Mouse (Mus musculus) liver, embryonic 13.5 days (tissue): ENCODE results near the gene Irak3. TPM values are rescaled to one million over a fixed set of nuclear protein-coding genes. Genes with fewer than 3 reads are reported as not detected.

Source experiments
- ATAC-seq: fragments of 200-750 bp; cut with Nextera tagmentation; 2 replicates; pipeline ENCODE4 v1.8.0; 2017; ENCODE audit warnings: low read depth, mild to moderate bottlenecking, moderate number of reproducible peaks, moderate library complexity
- DNase-seq: peaks from one replicate; pipeline ENCODE4 v3.0.0; 2022
- H3K27ac ChIP-seq: fragments of 300-500 bp; sonication (generic); 2 replicates; pipeline ENCODE4 v1.5.1; 2015; ENCODE audit warnings: moderate library complexity, mild to moderate bottlenecking, inconsistent platforms
- H3K27me3 ChIP-seq: fragments of 300-500 bp; sonication (generic); 2 replicates; pipeline ENCODE4 v1.6.1; 2015; ENCODE audit warnings: mild to moderate bottlenecking, inconsistent platforms
- H3K36me3 ChIP-seq: fragments of 300-500 bp; sonication (generic); 2 replicates; pipeline ENCODE4 v1.6.1; 2015; ENCODE audit warnings: mild to moderate bottlenecking, inconsistent platforms
- H3K4me1 ChIP-seq: fragments of 300-500 bp; sonication (generic); replicated peaks from 2 replicates; pipeline ENCODE4 v1.6.1; 2015; ENCODE audit warnings: inconsistent platforms
- H3K4me2 ChIP-seq: fragments of 300-500 bp; sonication (generic); 2 replicates; pipeline ENCODE4 v1.6.1; 2015; ENCODE audit warnings: inconsistent platforms, mild to moderate bottlenecking, moderate library complexity
- H3K4me3 ChIP-seq: fragments of 300-500 bp; sonication (generic); replicated peaks from 2 replicates; pipeline ENCODE4 v1.5.1; 2015; ENCODE audit warnings: mild to moderate bottlenecking, inconsistent platforms
- H3K9ac ChIP-seq: fragments of 300-500 bp; sonication (generic); 2 replicates; pipeline ENCODE4 v1.6.1; 2015; ENCODE audit warnings: mild to moderate bottlenecking, inconsistent platforms
- H3K9me3 ChIP-seq: fragments of 300-500 bp; sonication (generic); replicated peaks from 2 replicates; pipeline ENCODE4 v1.6.1; 2016; ENCODE audit warnings: inconsistent platforms
- WGBS: fragments of 180-500 bp; shearing (Covaris S2); methylation state at CpG from one replicate; pipeline ENCODE4 v1.1.7; 2015; ENCODE audit not compliant: insufficient replicate concordance; 5-methylcytosine and 5-hydroxymethylcytosine counted together
- polyA plus RNA-seq: library from polyadenylated mRNA; unstranded; fragments of >200 nt; fragmentation: Nextera tagmentation; extraction: Ambion mirVana; gene quantifications from 2 replicates; pipeline ENCODE4 v1.2.1, GENCODE M21; 2015

Irak3 gene
- 0.80 and 1.1 TPM in 2 replicates for polyA plus RNA-seq

DNA sequence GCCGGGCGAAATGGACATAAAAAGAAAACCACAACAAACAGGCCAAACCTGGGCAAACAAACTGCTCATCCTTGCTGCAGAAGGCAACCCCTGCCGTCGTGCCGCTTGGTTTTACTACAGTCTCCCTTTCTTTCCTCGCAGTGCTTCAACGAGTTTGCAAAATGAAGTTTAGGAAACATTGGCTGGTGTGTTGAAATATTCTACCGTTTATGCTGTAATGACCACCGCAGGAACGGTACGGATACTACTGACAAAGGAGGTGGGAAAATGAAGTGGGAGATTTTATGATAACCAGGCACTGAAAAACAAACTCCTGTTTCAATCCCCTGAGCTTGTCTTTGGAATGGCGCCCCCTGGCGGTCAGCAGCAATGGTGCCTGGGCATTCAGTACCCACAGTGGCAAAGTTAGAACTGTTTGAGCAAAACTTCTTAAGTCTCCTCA is at the start of gene Irak3:
Gene Irak3, minus strand, starts transcription at position 170 of the 442 bp plus-strand sequence.
- H3K4me1 ChIP-seq, result peaks cover 13% of the 10 kb centered on the region
- peak within 1 kb of the TSS; percentile 63 for H3K9ac ChIP-seq
- peak within 1 kb of the TSS; percentile 65 for H3K4me3 ChIP-seq
- H3K4me2 ChIP-seq, result peak within 1 kb of the TSS; percentile 92
- H3K36me3 ChIP-seq, result no peaks in the 10 kb centered on the region
- ATAC-seq (peak; percentile 54), DNase-seq (peak; percentile 68)
- H3K27ac ChIP-seq, result peak within 1 kb of the TSS; percentile 47; the same call in 1 of the 2 replicates
- under 1% methylated on average over 13 of the region's 13 CpGs for WGBS
- no peaks in the 10 kb centered on the region for H3K9me3 ChIP-seq
- H3K27me3 ChIP-seq, result peaks cover 30% of the 10 kb centered on the region

DNA sequence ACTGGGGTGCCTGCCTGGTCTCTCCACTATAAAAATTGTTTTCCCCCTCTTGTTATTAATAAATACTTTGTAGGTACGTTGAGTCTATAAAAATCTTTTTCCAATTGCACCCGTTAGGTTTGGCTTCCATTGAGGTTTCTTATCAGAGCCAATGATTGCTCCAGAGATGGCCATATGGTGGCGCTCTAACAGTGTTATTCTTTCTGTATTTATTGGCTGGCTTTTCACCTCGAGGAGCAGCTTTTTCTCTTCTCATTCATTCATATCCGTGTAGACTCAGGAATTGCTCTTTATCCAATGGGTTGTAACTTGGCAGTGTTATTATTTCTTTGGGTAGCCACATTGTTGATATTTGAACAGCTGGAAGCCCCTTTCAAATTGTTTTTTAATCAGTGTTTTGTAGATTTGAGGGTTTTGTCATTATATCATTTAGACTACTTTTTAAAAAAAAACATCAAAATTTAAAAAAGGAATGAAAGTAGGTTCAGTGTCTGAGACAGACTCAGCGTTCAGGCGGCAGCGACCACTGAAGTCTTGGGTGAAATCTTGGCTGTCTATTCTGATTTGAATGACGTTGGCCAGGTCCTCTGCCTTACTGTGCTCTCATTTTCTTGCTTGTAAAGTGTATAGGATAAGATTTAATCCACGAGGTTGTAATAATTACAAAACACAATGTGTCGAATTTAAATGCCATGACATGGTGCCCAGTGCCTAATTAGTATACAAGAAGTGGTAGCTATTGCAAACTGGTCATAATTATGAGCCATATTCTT is 49.2 kb upstream of the Irak3 start:
- Histone ChIP-seq H3K27me3 (no peaks in the 10 kb centered on the region), H3K9ac (no peak overlapping the region), H3K4me2 (no peak overlapping the region), H3K9me3 (no peaks in the 10 kb centered on the region), H3K4me3 (no peak overlapping the region), H3K27ac (no peak overlapping the region), H3K36me3 (no peaks in the 10 kb centered on the region), H3K4me1 (no peaks in the 10 kb centered on the region)
- no peak for DNase-seq
- ATAC-seq, result no peak
- WGBS, result 47% methylated on average over 11 of the region's 11 CpGs

DNA sequence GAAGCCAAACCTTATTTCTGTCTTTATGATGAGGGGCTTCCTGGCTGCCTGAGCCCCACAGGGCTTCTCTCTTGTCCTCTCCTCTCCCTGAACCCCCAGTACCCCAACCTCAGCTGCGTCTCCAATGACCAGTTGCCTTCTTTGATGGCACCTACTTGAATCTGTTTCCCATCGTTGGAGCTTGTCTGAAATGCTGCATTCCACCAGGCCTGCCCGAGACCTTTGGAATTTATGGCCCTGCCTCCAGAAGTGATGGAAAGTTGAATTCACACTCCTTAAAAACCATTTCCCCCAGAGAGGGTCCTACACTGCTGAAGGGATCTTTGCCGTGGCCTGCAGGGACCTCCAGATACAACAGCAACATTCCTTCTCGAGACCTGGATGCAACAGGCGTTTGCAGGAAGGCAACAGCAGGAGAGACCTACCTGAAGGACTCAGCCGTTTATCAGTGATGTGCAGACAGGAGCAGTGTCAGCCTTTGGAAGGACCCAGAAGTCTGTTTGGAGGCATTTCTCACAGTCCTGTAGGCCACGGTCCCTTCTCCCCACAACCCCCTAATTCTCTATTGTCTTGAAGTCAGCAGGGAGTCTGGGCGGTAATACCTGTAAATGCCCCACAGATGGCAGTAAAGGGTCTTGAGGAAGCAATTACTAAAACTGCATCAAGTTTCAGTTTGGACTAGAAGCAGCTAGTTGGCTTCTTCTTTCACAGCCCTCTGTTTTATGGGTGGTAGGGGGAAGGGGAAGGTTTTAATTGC is 45.2 kb upstream of the Irak3 start:
- Histone ChIP-seq H3K4me1 (no peaks in the 10 kb centered on the region), H3K9me3 (no peaks in the 10 kb centered on the region), H3K27ac (no peak overlapping the region), H3K4me2 (no peak overlapping the region), H3K9ac (no peak overlapping the region), H3K36me3 (no peaks in the 10 kb centered on the region), H3K4me3 (no peak overlapping the region), H3K27me3 (no peaks in the 10 kb centered on the region)
- ATAC-seq, result no peak
- peak; percentile 22 for DNase-seq
- 40% methylated on average over 9 of the region's 9 CpGs for WGBS

DNA sequence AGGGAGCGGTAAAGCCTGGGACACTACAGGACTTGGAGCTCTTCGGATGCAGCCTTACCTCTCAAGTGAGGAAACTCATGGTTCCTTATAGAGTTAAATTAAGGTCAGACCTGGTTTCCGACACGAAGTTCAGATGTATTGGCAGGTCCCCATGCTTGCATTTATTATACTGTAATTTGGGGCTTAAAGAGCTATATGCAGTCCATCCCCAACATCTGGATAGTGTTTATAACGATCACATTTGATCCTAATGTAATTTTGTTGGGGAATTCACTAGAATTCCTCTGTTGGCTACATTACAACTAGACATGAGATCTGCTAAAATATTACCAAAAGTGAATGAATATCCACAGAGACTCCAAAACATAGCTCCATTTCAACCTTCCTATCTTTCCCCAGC is 43.8 kb upstream of the Irak3 start:
- H3K27ac ChIP-seq, result no peak overlapping the region
- no peaks in the 10 kb centered on the region for H3K36me3 ChIP-seq
- no peaks in the 10 kb centered on the region for H3K4me1 ChIP-seq
- WGBS, result 70% methylated on average over 5 of the region's 5 CpGs
- ATAC-seq (no peak), DNase-seq (no peak)
- H3K4me2 ChIP-seq, result no peak overlapping the region
- H3K4me3 ChIP-seq, result no peak overlapping the region
- H3K9me3 ChIP-seq, result no peaks in the 10 kb centered on the region
- no peak overlapping the region for H3K9ac ChIP-seq
- H3K27me3 ChIP-seq, result no peaks in the 10 kb centered on the region

GRCm38 (mm10) chr10:120242421-120242820 is 40.5 kb upstream of the Irak3 start:
- H3K27ac ChIP-seq, result no peak overlapping the region
- H3K4me1 ChIP-seq, result no peaks in the 10 kb centered on the region
- 53% methylated on average over 6 of the region's 6 CpGs for WGBS
- H3K4me3 ChIP-seq, result no peak overlapping the region
- DNase-seq (no peak), ATAC-seq (no peak)
- H3K4me2 ChIP-seq, result no peak overlapping the region
- H3K27me3 ChIP-seq, result no peaks in the 10 kb centered on the region
- H3K36me3 ChIP-seq, result no peaks in the 10 kb centered on the region
- no peak overlapping the region for H3K9ac ChIP-seq
- H3K9me3 ChIP-seq, result no peaks in the 10 kb centered on the region

- H3K4me1 ChIP-seq, result no peaks in the 10 kb centered on the region
- DNase-seq, result no peak
- no peaks in the 10 kb centered on the region for H3K36me3 ChIP-seq
- H3K4me3 ChIP-seq, result no peak overlapping the region
- H3K27ac ChIP-seq, result no peak overlapping the region
- no peak overlapping the region for H3K4me2 ChIP-seq
- H3K27me3 ChIP-seq, result no peaks in the 10 kb centered on the region
- no peak for ATAC-seq
- 47% methylated on average over 6 of the region's 6 CpGs for WGBS
- no peaks in the 10 kb centered on the region for H3K9me3 ChIP-seq
- H3K9ac ChIP-seq, result no peak overlapping the region
Measured at GRCm38 (mm10) chr10:120239476-120239875, 37.5 kb upstream of the Irak3 start.

GRCm38 (mm10) chr10:120238241-120238640 is 36.3 kb upstream of the Irak3 start:
- DNase-seq (no peak), ATAC-seq (no peak)
- Histone ChIP-seq H3K9me3 (no peaks in the 10 kb centered on the region), H3K9ac (no peak overlapping the region), H3K27me3 (no peaks in the 10 kb centered on the region), H3K4me3 (no peak overlapping the region), H3K36me3 (no peaks in the 10 kb centered on the region), H3K27ac (no peak overlapping the region), H3K4me2 (no peak overlapping the region), H3K4me1 (peaks cover 4% of the 10 kb centered on the region; the same call in 1 of the 2 replicates)
- 69% methylated on average over 8 of the region's 8 CpGs for WGBS

DNA sequence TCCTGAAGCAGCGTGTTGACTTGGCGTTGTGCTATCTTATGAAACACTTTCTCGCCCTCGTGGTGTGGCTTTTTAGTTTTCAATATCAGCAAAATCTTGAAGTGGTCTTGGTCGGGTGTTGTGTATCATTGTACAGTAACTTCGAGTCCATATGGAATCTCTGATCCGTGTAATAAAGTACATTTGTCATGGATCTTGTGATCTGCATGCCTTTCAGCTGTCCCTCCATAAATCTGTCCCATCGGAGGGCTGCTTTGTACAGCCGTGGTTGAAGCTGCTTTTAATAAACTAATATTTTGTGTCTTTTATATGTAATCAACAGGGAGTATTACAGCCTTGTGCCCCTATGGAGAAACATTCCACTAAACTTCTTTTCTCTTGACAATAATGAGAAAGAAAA is 34.9 kb upstream of the Irak3 start:
- Histone ChIP-seq H3K9me3 (no peaks in the 10 kb centered on the region), H3K4me3 (no peak overlapping the region), H3K27ac (no peak overlapping the region), H3K36me3 (peaks cover 6% of the 10 kb centered on the region), H3K27me3 (no peaks in the 10 kb centered on the region), H3K4me2 (no peak overlapping the region), H3K4me1 (peaks cover 4% of the 10 kb centered on the region; the same call in 1 of the 2 replicates), H3K9ac (no peak overlapping the region)
- 59% methylated on average over 9 of the region's 9 CpGs for WGBS
- ATAC-seq (no peak), DNase-seq (no peak)

DNA sequence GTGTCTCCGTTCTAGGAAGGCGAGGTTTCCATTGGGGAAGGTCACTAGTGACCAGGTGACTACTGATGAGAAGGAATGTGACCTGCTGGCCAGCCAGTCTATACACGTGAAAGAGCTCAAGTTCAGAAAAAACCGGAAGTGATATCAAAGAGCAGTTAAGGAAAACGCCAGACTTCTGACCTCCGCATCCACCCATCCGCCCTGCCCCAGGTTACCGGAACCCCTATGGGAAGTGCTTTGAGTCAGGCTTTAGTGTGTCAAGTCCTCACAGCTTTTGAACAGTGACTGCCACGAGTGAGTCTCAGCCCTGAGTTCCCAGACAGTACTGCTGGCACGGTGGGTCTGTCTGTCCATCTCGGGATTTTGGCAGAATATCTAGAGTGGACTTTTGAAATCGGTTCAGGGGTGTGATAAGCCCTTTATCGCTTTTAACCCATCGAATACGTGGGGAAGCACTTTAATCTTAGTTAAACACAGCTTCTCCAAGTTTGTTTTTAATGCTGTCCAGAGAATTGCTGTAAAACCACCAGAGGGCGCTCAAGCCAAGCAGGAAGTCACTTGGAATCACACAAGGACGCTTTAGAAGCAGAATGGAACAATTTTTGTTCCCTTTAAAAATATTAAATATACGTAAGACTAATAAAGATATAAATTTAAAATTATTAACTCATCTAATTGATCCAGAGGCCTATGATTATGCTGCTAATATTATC is 31.9 kb upstream of the Irak3 start:
- no peak overlapping the region for H3K27ac ChIP-seq
- ATAC-seq, result peak; percentile 46; the same call in 1 of the 2 replicates

GRCm38 (mm10) chr10:120231718-120232117 is 29.8 kb upstream of the Irak3 start:
- Histone ChIP-seq H3K4me1 (peaks cover 23% of the 10 kb centered on the region), H3K9me3 (no peaks in the 10 kb centered on the region), H3K27ac (no peak overlapping the region), H3K36me3 (peaks cover 37% of the 10 kb centered on the region), H3K27me3 (no peaks in the 10 kb centered on the region), H3K4me2 (no peak overlapping the region), H3K4me3 (no peak overlapping the region), H3K9ac (no peak overlapping the region)
- no peak for ATAC-seq
- DNase-seq, result peak; percentile 32
- WGBS, result 20% methylated on average over 5 of the region's 5 CpGs

More for the DNA sequence above, 31.9 kb upstream of the Irak3 start:
- peaks cover 9% of the 10 kb centered on the region for H3K4me1 ChIP-seq
- no peaks in the 10 kb centered on the region for H3K9me3 ChIP-seq
- no peaks in the 10 kb centered on the region for H3K27me3 ChIP-seq
- H3K9ac ChIP-seq, result peak overlapping the region; percentile 33
- WGBS, result 21% methylated on average over 18 of the region's 18 CpGs
- DNase-seq, result peak; percentile 37
- peak overlapping the region; percentile 25; the same call in 1 of the 2 replicates for H3K4me3 ChIP-seq
- H3K4me2 ChIP-seq, result peak overlapping the region; percentile 52
- peaks cover 31% of the 10 kb centered on the region for H3K36me3 ChIP-seq
